Mouse (Mus musculus): ENCODE results near the gene Cops8.

Cops8 gene

DNA sequence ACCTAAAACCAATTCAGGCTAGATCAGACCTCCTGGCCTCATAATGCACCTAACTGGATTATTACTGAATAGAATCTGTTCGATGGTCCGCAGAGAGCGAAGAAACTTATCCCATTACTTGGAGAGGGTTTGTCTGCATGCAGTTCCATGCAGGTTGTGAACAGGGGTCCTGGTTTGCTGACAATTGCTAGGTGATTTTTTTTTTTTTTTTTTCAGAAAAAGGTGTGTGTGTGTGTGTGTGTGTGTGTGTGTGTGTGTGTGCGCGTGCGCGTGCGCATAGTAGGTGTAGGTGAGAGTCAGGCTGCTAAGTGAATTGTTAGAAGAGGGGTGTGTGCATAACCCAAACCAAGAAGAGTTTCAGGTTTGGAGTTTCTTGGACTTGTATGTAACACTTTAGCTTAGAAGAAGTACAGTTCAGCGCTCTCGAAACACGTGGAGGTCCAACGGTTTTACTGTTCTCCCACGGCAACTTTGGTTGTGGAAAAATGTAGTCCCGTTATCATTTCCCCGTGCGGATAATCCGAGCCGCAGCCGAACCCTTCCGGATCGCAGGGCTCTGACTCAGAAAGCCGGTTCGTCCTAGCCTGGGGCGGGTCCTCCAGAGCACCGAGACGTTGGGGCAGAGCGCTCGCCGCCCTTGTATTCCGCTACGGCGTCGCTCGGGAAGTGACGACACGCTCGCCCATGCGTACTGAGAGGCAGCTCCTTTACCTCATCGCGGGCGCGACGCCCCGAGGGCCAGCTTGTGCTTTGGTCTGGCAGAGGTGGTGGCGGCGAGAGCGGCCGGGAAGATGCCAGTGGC lies at the start of gene Cops8:
Gene Cops8 (plus strand): TSS at position 223 of the 802 bp plus-strand sequence.
- peak; percentile 97 for DNase-seq

DNA sequence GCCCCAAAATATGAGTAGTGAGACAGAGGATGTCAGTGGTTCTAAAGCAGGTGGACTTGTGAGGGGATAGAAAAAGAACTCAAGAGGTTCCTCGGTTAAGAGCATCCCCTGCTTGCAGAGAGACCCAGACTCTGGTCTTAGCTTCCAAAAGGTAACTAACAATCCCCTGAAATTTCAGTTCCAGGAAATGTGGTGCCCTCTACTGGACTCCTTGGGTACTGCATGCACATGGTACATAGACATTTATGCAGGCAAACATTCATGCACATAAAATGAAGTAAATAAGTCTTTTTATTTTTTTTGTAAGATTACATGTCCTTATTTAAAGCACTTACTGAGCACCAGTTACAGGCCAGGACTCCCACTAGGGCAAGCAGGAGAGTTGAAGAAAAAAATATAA lies 45.6 kb upstream of the Cops8 start:
- peak; percentile 53 for DNase-seq

DNA sequence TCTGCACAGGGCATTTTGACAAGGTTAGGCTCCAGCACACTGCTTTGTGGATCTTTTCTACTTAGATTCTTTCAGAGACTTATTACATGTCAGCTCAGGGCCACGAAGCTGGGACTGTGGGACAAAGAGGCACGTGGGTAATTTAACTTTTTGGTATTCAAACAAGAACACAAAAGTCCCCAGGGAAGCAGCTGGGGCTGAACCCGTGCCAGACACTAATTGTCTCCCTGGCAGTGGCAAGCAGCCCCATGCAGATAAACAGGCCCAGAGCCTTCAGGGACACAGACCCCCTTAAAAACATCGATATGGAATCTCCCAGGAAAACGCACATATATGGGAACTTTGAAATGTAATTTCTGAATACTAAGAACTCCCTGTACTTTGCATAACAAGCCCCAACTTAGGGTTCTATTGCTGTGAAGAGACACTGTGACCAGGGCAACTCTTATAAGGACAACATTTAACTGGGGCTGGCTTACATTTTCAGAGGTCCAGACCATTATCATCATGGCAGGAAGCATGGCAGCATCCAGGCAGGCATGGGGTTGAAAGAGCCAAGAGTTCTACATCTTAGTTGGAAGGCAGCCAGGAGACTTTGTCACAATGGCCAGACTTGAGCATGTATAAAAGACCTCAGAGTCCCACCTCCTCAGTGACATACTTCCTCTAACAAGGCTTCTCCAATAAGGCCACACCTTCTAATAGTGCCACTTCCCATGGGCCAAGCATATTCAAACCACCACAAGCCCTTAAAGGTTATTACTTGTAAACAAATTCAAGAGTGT lies 41.6 kb upstream of the Cops8 start:
- DNase-seq: no peak

DNA sequence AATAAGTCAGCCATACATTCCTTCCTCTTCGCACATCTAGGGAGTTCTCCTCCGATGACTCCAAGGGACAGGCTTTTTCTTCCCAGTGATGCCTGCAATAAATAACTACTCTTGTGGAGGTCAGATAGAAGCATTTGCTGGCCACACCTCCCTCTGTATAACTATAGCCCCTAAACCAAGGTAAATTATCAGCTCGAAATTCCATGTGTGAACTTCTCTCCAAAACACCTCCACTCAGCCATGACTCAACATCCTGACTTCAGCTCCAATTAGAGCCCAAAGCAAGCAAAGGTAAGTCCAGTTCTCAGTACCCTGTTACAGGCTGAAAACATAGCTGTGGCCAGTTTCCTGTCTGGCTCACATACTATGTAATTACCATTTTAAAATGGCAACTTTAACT lies 38.8 kb upstream of the Cops8 start:
- DNase-seq: no peak

DNA sequence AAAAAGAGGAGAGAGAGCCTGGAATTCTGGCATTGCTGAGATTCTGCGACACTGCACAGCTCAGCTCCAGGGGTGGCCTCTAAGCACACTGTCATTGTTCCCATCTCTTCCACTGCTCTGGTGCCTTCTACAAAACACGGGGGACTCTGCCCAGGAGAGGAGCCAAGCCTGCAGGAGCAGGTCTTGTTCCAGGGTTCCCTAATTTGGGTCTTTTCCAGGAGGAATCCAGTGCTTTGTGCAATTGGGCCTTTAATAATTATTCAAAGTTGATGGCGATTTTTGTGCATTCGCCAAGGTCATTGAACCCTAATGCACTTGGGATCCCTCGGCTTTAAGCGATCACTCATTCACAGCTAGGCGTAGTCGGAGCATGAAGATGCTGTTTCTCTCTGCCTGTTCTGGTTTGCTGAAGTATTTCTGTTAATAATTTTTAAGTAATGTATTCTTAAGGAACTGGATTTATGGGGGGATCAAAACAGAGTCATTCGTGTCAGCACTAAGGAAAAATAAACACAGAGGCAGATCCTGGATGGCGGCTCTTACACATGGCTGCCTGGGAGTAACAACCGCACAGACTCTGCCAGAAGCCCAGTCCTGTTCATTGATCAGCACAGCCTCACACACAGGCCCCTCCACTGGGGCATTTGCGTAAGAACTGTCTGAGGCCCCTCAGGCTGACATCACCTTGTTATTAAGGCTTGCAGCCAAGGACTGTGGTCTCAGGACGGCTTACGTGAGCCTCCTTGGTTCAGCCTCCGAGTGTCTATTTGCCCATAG lies 35.9 kb upstream of the Cops8 start:
- no peak for DNase-seq

DNA sequence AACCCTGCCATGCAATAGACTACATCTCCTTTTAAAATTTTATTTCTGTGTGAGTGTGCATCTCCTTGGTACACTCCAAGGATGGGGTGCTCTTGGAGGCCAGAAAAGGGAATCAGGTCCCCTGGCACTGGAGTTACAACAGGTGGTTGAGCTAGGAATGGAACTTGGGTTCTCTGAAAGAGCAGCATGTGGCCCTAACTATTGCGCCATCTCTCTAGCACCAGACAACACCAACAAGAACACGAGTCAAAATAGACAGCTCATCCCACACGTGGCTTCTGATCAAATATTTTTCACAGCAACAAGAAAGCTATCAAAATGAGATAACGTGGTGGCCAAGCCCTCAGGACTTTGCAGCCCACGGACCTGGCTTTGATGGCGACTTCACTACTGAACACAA lies 28.9 kb upstream of the Cops8 start:
- no peak for DNase-seq

DNA sequence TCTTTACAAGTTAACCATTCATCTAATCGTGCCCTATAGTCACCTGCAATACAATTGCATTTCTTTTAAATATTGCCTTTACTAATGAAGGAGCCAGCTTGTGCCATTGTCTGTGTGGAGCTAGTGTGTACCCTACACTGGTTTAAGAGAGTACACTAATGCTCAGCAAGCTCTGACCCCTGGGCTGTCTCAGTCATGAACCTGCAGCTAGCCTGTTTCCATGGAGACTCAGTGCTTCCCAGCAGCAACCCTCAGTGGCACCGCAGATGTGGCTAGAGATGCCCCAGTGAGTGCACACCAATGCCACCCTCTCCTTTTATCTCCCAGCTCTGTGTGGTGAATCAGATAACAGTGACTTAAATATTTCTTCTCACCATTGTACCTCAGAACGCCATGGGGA lies 27.9 kb upstream of the Cops8 start:
- no peak for DNase-seq

DNA sequence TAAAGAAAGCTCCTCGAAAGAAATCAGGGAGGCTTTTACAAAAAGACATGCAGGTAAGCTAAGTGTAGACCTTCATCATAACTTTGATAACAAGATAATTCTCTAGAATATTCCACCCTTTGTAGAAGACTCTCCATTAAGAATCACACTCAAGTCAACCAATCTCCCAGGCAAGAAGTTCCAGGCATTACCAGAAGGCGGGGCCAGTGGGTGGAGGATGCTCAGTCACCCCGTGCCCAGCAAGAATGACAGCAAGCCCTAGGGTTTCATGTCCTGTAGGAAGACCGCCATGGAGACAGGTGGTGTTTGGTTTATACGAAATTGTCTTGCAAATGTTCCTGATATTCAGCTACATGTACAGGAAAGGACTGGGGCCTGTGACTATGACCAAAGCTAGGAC lies 25.4 kb upstream of the Cops8 start:
- DNase-seq: peak; percentile 54

DNA sequence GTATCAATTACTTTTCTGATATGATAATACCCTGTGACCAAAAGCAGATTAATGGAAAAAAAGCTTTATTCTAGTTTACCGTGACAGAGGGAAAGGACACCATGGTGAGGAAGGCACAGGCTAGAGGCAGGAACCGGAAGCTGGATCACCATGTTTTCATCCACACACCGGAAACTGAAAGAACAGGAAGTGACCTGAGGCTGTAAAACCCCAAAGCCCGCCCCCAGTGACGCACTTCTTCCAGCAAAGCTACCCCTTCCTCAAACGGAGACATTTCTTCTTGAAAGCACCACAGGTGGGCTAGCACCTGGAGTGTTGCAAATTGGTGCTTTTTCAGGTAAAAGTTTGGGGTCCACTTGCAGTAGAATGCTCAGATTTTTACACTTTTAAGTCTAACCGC lies 20.1 kb upstream of the Cops8 start:
- no peak for DNase-seq

DNA sequence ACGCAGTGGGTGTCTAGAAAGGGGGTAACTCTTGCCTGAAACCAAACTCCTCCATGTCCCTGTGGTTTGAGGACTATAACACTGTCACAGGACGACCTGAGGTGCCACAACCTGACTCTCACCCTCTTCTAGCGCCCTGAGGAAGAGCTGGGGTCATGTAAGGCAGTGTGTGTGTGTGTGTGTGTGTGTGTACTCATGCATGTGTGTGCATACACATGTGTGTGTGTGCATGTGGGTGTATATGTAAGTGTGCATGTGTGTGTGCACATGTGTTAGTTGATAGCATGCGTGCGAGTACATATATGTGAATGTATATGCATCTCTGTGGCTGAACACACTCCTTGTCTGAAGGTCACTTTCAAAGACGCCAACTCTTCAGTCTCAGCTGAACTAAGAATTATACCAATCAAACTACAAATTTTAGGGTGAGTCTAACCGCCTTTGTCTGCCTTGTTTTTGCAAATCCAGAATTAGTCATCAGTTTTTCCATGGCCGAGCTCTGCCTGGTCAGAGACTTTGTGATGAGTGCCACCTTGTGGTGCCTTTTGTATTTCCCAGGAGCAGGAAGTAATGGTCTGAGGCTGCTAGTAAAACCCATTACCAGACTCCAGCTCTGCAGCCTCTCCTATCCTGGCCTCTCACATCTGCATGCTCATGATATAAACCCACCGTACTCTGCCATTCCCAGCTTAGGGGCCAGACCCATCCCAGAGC lies 14.6 kb upstream of the Cops8 start:
- peak; percentile 77 for DNase-seq

DNA sequence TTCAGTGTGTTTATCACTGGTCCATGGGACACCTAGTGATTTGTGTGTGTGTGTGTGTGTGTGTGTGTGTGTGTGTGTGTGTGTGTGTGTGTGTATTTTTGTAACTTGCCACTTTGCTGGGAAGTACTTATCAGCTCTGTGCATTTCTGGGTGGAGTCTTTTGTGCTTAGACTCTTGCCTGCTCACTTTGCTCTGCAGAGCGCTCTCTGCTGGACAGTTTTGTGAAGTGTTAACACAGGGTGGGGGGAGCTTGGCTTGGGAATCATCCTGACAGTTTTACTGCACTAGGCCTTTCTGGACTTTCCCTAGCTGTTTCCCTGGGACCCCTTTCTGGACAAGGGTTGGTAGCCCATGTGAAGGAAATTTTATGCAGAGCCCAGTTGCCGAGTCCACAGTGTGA lies 12.0 kb upstream of the Cops8 start:
- DNase-seq: peak; percentile 63

DNA sequence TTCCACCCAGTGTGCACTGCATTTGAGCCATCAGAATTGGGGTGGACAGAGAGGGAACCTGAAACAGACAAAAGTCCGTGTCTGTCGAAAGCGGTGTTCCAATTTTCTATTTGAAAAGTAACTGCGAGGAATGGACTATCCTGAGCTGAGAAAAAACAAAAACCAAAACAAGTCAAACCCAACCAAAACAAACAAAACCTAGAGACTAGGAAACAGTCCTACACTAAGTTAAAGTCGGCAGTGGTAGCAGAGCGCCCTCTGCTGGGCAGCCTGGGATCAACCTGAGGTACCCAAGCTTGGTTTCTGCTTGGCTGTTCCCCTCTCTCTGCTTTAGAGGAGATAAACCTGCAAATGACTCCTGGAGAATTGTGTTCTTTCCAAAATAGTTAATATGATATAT lies 10.0 kb upstream of the Cops8 start:
- DNase-seq: peak; percentile 87

DNA sequence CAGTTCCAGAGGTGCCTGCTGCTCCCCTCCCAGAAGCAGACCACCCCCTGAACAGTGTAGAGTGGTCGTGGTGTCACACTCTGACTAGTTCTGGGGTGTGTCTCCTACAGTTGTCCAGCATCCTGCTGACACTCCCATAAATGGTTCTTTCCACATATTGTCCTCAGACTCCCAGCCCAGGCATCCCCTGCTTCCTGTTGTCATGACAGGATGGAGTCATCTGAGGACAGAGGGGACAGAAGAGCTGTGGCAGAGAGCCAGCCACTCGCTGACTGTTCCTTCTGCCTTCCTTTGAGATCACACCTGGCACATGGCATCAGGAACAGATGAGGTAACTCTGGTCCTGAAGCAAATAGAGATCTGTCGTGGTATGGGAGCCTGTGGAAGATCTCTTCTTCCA lies 3.6 kb upstream of the Cops8 start:
- DNase-seq: no peak

DNA sequence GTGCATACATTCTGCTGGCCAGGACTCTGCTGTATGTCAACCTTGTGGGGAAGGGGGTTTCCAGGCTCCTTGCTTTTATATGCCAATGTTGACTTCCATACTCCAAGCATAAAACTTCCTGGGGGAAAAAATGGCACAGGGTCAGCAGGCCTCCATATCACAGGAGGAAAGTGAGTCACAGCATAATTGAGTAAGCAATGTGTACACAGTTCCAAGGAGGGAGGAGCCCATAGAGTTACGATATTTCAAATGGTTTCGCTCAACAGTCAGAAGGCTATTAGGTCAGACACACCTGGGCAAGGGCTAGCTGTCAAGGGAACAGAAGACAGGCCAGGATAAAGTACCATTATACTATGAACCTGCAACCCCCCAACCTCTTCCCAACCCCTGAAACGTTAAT lies 1.7 kb upstream of the Cops8 start:
- DNase-seq: no peak

DNA sequence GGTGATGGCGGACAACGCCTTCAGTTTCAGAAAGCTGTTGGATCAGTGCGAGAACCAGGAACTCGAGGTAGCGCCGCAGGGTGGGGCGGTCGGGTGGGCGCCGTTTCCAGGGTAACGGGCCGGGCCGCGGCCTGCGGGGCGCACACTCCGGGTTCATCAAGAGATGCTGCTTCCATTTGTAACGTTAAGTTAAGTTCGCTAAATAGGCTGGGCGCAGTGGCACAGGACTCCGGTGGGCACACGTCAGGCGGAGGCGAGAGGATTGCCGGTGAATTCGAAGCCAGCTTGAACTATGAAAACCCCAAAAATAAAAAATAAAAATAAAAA lies 743 bp downstream of the Cops8 start:
- DNase-seq: no peak

DNA sequence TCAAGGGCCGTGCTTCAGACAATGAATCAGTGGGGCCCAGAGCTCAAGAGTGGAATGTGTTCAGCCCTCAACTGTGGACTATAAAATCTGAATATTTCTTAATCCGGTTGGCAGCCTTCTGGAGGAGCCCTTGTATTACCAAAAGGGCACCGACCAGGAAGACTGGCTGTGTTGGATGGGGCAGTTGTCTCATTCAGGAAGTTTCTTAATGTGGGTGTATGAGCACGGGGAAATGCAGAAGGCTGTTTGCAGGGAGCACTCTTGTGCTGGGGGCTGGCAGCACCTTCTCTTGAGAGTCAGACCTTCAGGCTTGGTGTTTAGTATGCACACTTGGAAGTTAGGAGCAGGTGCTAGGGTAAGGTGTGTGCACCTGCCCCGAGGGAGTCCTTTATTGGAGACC lies 6.6 kb downstream of the Cops8 start:
- no peak for DNase-seq

DNA sequence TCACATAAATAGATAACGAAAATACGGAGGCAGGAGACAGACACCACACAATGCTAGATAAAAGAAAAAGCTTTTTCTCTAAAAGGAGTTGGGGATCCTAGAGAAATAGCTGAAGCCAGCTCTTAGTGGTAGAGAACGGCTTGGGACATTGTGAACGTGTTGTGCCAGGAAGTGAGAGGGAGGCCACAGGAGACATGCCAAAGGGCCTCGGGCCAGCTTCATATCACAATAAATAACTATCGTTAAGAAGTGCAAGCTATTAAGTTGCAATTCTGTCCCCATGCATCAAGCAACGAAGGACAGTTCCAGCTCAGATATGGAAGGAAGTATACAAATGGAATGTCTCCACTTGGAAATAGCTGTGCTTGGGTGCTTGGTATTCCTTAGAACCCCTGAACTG lies 14.5 kb downstream of the Cops8 start:
- no peak for DNase-seq

DNA sequence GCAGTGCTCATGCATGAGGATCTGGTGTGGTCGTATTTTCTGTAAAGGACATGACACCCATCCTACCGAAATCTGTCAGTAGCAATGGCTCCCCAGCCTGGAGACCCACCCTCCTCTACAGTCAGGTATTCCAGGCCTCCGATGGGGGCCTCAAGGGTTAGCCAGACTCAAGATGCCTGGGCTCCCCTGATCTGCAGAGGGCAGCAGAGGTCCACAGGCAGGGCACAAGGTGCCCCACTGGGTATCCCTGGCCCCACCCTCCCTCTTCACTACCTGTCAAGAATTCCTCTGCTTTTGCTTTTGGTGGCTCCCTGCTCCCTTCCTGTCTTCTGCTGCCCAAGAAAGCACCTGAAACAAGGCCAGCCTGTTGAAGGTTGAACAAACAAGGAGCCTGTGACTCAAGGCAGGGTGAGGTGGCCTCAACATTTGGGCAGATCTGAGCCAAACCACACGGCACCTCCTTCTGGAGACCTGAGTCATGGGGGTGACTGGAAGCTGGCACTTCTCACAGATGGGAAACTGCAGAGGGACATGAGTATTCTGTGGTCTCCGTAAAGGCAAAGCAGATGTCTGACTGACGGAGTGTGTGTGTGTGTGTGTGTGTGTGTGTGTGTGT lies 30.7 kb downstream of the Cops8 start:
- peak; percentile 28 for DNase-seq

DNA sequence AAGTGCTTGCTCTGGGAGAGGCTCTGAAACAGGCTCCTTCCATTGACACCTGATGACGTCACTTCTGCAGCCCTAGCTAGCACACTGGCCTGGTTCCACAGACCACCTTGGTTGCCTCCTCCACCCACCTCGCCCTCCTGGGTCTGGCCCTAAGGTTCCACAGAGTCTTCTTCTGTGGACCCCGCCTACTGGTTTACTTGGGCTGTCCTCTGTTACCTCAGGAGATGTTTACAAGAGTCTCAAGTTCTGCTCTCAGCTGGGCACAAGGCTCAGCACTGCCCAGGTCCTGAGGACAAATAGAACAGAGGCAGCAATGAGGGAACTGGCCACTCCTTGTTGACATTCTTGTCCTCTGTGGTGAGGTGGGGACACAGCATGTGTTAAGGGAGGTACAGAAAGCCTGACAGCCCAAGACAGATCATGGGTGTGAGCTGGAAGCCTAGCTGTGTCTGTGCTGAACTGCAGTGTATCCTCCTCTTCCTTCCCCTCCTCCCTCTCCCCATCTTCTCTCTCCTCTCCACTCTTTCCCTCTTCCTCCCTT lies 31.5 kb downstream of the Cops8 start:
- DNase-seq: no peak

DNA sequence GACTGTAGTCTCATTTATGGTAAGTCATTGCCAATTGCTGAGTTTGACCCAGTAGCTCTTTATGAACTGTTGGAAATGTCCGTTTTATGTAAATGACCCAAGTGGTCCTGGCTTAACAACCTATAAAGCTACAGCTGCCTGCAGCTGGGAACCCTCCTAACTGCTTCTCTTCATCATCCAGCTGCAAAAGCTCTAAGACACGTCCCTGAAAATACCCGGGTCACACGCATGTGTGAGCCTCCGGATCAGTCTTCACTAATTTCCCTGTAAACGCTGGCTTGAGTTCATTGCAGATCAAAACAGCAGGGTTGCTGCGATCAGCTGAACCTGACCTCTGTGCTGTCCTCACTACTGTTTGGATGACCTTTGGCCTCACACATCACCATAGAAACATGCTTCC lies 35.6 kb downstream of the Cops8 start:
- no peak for DNase-seq

DNA sequence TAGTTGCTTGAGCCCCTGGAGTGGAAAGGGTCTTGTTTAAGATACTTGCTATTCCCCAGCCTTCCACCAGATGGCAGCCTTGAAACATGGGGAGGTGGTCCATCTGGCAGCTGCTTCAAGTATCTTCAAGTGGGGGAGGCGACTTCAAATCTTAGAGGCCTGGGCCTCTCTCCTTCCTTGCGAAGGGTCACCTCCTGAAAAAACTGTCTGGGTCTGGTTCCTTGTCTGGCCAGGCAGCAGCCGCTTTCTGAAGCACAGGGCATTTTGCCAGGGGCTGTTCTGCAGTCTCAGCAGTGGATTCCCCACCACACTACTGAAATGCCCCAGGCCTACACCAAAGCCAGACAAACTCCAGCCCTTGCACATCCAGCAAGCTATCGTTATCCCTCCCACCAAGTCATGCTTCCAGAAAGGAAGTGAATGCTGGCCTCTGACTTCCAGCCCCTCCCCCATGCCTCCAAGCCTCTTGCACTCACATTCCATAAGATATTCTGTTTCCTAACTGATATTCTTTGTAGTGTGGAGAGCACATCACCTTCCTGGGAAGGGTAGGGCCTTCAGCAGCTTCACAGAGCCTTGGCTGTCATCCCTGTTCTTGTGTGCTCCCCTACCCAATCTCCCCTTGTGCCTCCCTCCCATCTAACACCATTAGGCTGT lies 48.1 kb downstream of the Cops8 start:
- peak; percentile 87 for DNase-seq

DNA sequence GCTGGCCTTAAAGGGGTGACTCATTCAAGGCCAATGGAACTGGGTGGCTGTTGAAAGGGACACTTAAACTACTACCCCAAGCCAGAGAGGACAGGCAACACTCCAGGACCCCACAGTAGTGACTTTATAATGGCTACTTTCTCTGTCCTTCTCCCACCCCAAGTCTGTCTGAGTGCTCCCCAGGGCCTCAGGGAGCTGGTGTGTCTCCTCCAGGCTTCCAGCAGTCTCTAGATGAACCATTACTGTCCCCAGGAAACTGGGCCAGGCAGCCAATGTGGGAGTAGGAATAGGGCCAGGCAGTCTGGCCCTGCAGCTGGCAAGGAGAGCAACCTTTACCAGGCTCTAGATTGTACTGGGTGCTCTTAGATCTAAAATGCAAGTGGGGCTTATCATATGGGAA lies 49.0 kb downstream of the Cops8 start:
- no peak for DNase-seq

All from thymus, postnatal 4 days (tissue).